Mouse (Mus musculus) heart, adult 11 months (tissue): ENCODE results near the gene Gab2.

Source experiments
- DNase-seq: peaks from one replicate; pipeline ENCODE4 v3.0.0; 2022

Gab2 gene

DNA sequence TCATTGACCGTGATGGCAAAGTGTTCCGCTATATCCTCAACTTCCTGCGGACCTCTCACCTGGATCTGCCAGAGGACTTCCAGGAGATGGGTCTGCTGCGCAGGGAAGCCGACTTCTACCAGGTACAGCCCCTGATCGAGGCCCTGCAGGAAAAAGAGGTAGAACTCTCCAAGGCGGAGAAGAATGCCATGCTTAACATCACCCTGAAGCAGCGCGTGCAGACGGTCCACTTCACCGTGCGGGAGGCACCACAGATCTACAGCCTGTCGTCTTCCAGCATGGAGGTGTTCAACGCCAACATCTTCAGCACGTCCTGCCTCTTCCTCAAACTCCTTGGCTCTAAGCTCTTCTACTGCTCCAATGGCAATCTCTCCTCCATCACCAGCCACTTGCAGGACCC lies 266.1 kb downstream of the Gab2 start:
- peak; percentile 90 for DNase-seq

DNA sequence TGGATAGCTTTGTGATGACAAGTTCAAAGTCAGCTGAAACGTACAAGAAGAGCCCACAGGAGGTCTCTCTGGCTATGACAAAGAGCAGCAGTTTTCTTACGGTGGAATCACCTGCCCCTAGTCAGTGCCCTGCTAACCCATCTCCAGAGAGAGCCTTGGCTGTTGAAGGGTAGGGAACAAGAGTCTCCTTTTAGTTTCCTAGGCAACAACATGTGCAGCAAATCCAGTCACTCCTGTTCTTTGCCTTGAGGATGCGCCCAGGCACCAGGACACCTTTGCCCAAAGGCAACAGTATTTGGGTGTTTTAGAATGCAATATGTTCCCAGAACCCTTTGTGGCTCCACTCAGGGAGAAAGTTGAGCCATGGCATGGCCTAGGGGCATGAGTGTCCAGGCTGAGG lies 266.9 kb downstream of the Gab2 start:
- DNase-seq = peak; percentile 67

DNA sequence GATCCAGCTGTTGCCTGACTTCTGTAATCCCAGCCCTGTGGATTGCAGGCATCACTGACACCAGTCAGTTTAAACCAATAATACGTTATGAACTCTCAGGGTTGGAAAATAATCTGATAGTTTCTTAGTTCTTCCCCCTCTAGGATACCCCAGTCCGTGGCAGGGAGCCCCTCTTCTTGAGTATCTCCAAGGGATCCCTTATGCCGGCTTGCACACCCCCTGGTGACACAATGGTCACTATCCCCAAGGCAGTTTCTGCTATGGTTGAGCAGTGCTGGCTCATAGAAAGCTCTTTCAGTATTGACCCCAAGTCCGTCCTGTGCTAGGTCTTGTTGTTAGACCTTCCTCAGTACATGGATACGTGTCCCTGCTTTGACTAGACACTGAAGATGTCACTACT lies 267.4 kb downstream of the Gab2 start:
- peak; percentile 63 for DNase-seq

DNA sequence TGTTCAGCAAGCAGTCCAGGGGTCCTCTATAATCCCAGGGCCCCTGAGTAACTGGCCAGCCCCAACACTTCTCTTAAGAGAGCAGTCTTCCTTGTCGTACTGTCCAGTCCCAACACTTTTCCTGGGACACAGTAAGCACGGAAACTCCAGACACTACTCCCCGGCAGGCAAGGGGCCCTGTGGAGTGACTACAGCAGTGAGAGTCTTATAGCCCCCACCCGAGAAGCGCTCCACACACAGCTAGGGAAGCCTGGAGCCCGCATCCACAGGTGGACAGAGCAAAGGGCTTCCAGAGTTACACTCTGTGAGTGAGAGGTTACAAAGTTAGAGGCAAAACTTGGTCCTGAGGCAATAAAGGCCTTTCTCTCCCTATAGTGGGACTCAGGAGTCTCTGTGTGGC lies 268.1 kb downstream of the Gab2 start:
- DNase-seq = peak; percentile 73

DNA sequence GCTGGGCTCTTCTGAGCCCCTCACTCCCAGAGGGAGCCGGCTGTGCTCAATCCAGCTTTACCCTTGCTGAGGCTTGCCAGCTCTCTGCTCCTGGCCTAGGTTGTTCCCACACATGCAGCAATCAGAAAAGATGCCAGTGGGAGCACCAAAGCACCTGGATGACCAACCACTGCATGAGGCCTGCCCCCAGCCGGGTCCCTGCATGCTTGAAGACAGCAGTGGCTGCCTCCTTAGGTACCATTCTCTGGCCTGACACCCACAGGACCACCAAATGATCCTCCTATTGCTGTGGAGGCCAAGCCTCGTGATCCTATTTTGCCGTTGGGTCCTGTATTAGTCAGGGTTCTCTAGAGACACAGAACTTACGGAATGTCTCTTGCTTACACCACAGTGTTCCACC lies 269.5 kb downstream of the Gab2 start:
- peak; percentile 89 for DNase-seq

DNA sequence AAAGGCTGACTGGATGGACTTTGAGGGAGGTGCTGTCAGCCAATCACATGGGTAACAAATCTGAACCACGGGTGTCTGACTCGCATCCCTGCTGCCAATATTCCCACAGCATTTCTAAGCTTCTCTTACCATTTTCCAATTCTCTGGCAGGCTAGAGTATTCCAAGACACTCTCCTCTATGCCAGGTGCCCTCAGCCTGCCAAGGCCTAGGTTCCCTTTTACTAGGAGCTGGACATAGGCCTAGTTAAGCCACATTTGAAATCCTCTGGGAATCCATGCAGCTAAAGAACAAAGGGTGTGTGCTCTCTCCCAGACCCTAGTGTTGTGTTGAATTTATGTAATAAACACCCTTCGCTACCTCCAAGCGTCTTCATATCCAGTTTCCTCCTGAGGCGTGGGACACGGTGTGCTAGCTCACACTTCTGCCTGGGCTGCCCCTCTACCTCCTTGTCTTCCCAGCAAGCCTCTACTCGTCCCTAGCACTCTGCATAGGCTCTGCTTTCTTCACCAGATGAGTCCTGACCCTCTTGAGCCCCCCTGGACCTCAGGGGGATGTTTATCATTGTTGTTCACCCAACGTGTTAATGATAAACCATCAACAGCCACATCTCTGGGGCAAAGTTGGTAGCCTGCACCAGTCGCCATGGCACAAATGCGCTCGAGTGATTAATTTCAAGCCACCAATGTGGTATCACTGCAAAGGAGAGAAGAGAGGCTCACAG lies 270.6 kb downstream of the Gab2 start:
- DNase-seq = peak; percentile 88

DNA sequence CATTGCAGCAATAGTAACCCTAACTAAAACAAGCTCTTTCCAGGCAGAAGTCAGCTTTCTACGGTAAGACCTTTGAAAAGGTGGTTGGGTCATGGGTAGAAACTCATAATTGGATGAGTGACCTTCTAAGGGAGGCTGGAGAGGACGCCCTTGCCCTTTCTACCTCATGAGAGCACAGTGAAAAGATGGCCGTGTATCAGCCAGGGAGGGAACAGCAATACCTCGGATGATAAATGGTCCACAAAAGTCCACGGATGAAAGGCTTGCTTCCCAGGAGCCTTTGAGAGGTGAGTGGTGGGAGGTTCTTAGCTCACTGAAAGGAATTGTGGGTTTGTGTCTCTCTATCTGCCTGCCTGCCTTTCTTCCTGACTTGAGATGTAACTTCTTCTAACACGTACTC lies 272.0 kb downstream of the Gab2 start:
- DNase-seq = peak; percentile 56

DNA sequence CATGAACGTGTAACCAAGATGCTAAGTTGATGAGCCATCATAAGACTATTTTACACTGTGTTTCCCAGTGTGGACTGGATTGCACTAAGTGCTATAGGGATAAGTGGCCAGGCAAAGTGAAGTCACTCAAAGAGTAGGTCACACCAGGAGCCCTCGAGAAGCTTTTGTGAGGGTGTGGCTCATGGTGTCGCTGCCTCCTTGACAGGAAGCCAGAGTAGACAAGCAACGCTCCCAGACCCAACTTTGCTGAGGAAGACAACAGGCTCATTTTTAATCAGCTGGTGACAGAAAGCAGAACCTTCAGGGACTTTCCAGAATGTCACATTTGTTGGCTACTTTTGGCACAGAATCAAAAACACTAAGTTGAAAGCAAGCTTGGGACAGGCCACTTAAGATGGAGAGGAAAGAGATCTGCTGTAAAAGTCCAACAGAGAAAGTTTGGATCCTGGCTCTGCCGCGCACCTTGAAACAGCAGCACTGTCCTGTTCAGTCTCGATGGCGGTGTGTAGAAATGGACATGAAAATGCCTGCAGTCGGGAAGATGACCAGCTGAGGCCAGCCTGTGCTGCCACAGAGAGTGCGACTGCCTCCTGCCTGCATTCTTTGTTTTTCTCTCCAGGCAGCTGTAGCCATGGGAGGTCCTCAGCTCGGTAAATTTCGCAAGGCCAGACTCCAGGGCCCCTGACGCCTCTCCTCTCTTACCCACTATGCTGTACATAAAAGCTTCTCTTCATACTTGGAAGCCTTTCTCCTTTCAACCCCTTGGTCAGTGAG lies 273.9 kb downstream of the Gab2 start:
- DNase-seq = peak; percentile 97

DNA sequence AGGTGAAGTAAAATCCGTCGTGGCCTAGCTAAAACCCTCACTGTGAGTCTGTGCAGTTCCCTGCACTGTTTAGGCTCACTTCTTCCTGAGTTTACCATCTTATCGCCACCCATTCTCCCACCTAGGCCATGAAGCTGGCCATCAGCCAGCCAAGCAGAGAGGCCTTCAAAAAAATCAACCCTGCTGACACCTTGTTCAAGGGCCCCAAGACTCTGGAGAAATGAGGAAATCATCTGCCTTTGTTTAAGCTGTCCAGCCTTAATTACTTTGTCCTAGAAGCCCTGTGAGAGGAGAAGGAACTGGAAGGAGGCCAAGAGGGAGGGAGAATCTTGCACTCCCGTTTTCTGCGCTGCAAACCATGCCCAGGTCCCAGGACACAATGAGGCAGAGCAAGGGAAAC lies 274.9 kb downstream of the Gab2 start:
- peak; percentile 87 for DNase-seq

DNA sequence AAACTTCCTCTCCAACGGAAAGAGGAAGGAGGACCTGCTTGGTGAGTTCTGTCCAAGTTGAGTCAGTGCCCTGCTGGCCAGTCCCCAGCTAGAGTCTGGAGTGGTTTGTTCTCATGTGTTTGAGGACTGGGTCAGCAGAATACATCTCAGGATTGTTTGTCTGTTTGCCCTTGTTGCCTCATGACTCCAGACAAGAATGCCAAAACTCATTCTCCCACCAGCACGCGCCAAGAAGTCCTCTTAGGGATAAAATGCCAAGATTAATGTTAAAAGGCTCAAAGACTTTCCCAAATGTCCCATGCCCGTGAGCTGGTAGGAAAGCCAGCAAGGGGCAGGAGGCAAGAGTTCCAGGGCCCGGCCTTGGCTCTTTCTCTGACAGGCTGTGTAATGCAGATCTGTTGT lies 275.5 kb downstream of the Gab2 start:
- DNase-seq = peak; percentile 98

DNA sequence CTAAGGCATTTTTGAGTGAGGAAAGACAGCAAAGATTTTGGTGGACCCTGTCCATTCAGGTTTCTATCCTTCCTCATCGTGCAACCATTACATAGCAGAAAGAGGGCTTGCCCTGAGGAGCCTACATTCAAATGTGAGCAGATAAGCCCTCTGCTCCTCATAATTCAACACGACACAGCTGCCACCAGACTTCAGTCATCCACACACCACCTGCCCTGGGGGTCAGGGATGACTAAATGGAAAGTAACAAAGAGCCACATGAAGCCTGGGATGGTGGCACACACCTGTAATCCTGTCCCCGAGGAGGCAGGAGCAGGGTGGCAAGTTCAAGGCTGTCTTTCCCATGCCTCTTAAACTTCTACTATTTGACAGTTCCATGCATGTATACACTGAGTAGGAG lies 276.5 kb downstream of the Gab2 start:
- peak; percentile 80 for DNase-seq

DNA sequence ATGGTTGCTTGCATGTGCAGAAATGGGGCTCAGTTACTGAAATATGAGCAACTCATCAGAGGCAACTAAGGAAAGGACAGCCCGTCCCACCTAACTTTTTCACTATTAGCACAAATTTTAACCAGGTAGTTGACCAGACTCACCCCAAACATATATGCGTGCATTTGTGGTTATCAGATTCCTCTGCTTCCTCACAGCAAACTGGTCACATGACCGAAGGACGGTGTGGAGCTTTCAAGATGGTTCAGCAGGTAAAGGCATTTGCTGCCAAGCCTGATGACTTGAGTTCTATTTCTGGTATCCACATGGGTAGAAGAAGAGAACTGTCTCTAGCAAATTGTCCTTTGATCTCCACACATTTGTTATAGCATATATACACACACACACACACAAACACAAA lies 277.0 kb downstream of the Gab2 start:
- no peak for DNase-seq
